Mouse (Mus musculus) left cerebral cortex, postnatal 14 days (tissue): ENCODE results near the gene Brpf1. TPM values are rescaled to one million over a fixed set of nuclear protein-coding genes. Genes with fewer than 3 reads are reported as not detected.
A peak's percentile ranks its signal among the peaks of the same experiment; 100 is the strongest.

Experiments
- DNase-seq, 2 experiments: peaks; one replicate each; pipeline ENCODE4 v3.0.0; 2021 to 2022; ENCODE audit warnings: low spot score in 2 of 2, mixed read lengths in 1 of 2
- intact Hi-C: fragments of 180-260 bp; cut with DNase I; formaldehyde crosslinking; loops from one replicate; pipeline ENCODE4 v1.15.1; 2025
- total RNA-seq, 2 experiments: library from RNA; stranded (reverse); gene quantifications; 2 replicates each; pipeline ENCODE4 v1.2.3; 2021

Gene Brpf1
- total RNA-seq, 2 experiments from 2014 or later = 25.7 to 26.9 TPM

DNA sequence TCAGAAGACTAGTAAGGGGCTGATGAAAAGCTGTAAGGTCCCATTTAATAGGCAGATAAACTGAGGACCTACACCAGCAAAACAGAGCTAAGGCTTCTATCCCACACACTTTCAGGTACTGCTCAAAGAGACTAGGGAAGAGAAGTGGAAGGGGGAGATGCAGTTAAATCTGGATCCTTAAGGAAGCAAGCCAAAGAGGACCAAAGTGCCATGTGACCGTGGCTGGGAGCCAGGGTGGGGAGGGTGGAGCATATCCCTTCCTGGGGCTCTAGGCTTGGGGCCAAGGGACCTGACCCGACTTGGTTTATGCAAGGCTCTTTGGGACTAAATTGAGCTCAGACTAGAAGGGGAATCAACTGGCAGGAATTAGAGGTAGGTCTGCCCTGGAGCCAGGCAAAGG lies 37.4 kb downstream of the Brpf1 start:
- peak in 1 of 2 experiments; percentile 46 for DNase-seq
- intact Hi-C loops = loop anchor here (5.0 kb wide), 1 partner anchor 33 kb away; the partner anchor contains the start of genes Arpc4 and Tada3

DNA sequence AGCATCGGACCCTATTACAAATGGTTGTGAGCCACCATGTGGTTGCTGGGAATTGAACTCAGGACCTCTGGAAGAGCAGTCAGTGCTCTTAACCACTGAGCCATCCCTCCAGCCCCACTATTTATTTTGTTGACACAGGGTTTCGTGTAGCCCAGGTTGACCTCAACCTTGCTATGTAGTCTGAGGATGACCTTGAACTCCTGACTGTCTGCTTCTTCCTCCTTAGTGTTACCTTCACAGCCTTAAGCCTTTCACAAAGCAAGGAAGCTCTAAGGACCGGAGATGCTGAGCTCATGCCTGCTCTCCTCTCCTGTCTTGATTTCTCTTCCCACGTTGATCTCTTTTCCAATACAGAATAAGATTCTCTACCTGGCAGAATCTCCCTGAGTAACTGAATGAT lies 40.0 kb downstream of the Brpf1 start:
- no peak for DNase-seq
- intact Hi-C loops = no loop called here

GRCm38 (mm10) chr6:113350538-113350937 lies 43.6 kb downstream of the Brpf1 start:
- intact Hi-C loops = no loop called here
- DNase-seq = no peak

- no peak for DNase-seq
- intact Hi-C loops = no loop called here
Observed at GRCm38 (mm10) chr6:113351161-113351560, 44.2 kb downstream of the Brpf1 start.

DNA sequence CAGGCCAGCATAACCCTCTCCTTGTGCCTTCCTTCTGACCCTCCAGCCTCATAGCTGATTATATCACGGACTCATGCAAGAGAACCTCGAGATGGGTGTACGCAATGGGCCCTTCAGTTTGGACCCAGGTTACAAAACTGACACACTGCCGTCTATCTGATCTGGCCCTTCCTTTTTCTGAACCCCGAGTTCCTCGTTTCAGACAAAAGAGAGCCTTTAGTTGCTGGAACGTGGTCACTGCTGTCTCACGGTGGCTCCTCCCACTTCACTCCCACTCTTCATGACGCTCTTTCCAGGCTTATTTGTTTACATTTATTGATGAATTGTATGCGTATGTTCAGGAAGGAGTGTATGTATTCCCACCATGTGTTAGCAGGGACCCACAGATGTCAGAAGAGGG lies 44.7 kb downstream of the Brpf1 start:
- DNase-seq = no peak
- intact Hi-C loops = no loop called here

DNA sequence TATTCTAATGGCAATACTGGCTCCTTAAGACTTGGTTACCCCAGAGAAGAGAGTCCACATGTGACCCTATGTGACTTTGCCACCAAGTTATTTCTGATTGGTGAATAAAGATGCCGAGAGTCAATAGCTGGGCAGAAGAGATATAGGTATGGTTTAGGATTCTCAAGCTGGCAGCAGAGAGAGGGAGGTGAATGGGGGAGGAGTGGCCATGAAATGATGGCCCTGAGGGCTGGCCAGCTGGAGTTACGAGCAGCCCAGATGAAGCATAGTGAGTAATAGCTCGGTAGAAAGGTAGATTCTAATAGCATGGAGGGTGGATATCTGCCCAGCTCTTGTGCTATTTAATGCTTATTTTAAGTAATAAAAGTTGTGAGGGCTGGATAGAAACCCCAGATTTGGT lies 45.9 kb downstream of the Brpf1 start:
- intact Hi-C loops = no loop called here
- no peak for DNase-seq

- DNase-seq = no peak
- intact Hi-C loops = no loop called here
Observed at GRCm38 (mm10) chr6:113353696-113354095, 46.8 kb downstream of the Brpf1 start.

DNA sequence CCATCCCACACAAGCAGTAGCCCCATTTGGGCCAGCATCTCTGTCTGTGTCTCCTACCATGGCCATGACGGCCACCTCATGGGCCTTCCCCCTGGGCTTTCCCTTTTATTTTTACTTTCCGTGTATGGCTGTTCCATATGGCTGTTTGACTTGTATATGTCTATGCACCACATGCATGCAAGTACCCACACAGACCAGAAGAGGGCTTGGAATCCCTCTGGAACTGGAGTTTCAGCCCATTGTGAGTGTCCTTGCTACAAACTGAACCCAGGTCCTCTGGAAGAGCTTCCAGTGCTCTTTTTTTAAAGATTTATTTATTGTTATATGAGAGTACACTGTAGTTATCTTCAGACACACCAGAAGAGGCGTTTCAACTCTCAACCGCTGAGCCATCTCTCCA lies 54.5 kb downstream of the Brpf1 start:
- intact Hi-C loops = no loop called here
- DNase-seq = no peak

DNA sequence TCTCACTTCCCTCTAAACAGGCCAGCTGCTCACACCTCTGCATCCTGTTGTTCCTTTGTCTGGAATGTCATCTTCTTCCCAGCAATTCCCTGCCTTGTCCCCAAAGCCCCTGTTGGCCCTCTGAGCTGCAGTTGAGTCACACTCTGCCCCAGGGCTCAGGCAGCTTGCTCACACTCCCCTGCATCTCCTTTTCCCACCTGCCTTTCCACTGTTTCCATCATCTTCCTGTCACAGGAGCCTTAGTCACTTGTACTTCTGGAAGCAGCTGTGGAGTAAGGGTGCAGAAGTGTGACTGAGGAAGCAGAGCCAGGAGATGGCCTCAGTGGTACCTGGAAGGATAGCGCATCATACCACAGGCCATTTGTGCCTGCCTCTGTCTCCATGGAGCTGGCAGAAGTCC lies 55.3 kb downstream of the Brpf1 start:
- DNase-seq = no peak
- intact Hi-C loops = no loop called here

DNA sequence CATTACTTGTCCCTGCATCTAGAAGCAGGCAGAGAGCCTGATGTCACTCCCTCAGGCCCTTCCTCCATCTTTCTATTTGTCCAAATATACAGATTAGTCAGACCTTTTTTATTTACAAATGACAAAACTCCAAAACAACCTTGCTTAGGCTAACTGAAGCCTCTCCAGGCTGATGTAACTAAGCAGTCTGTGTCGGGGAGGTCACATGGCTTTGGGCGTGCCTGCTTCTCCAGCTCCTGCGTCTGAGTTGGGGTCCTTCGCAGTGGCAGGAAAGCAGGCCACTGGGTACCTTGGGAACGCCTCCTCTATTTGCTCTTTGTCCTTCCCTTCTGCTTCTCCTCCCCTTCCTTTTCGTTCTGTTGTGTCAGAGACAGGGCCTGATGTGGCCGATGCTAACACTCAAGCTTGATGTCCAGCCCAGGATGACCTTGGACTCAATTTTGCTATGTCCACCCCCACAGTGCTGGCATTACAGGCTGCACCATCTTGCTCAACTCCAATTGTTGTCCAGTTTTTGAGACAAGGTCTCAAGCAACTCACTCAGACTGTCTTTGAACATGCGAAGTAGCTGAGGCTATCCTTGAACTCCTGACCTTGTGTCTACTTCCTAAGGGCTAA lies 57.7 kb downstream of the Brpf1 start:
- DNase-seq = no peak

GRCm38 (mm10) chr6:113366639-113367038 lies 59.7 kb downstream of the Brpf1 start:
- DNase-seq = no peak
- intact Hi-C loops = no loop called here

More for the DNA sequence above, 57.7 kb downstream of the Brpf1 start:
- intact Hi-C loops = no loop called here

GRCm38 (mm10) chr6:113367574-113367973 lies 60.6 kb downstream of the Brpf1 start:
- intact Hi-C loops = no loop called here
- no peak for DNase-seq

DNA sequence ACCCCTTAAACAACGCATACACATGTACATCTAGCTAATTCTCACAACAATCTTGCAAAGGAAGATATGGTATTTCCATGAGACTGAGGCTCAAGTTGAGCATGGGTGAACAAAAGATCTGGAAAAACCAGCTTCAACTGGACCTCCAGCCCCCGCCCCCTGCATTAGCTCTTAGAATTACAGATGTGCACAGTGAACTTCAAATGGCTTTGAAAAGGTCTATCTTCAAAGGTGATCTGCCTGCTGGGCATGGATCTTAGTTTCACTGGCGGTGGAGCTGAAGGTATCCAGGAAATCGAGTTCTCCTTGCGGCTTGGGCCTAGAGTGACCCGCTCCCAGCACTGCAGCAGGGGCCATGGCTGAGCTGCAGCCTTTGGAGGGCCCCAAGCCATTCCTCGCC lies 61.2 kb downstream of the Brpf1 start:
- intact Hi-C loops = no loop called here

GRCm38 (mm10) chr6:113368577-113368976 lies 61.6 kb downstream of the Brpf1 start:
- intact Hi-C loops = no loop called here
- no peak for DNase-seq

More for the DNA sequence above, 61.2 kb downstream of the Brpf1 start:
- DNase-seq = no peak

- no peak for DNase-seq
- intact Hi-C loops = no loop called here
Observed at GRCm38 (mm10) chr6:113370194-113370929, 63.4 kb downstream of the Brpf1 start.

DNA sequence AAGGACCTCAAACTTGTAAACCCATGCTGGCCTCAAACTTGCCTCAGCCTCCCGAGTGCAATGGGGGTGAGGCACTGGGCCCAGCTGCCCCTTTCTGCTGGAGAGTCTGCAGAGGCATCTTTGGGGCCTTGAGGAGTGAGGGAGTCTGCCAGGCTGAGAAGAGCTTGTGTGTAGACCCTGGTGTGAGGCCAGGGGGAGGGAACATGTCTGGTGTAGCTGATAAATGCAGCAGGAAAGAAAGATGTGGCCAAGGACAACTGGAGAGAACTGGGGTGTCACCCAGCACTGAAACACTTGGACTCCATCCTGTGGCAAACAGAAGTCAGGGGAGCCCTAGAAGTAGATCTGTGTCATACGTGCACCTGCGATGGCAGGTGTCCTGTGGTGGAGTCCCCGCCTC lies 66.6 kb downstream of the Brpf1 start:
- intact Hi-C loops = no loop called here
- DNase-seq = no peak

Other genes starting within 250 kb of the Brpf1 start
- gene Setd5, start 229.8 kb upstream of the Brpf1 start, total RNA-seq = 100 to 1,000 TPM; 131 TPM
- gene Lhfpl4, start 111.8 kb upstream of the Brpf1 start, total RNA-seq = 10 to 100 TPM; 98.3 to 98.4 TPM
- gene Mtmr14, start 69.3 kb upstream of the Brpf1 start, total RNA-seq = 10 to 100 TPM; 21.3 to 21.6 TPM
- 10 to 100 TPM; 48.3 to 66.5 TPM for gene Cpne9, start 24.8 kb upstream of the Brpf1 start, total RNA-seq
- gene Ogg1, start 19.8 kb downstream of the Brpf1 start, total RNA-seq = 1 to 10 TPM; 4.9 to 5.8 TPM
- gene Camk1, start 36.8 kb downstream of the Brpf1 start, total RNA-seq = 100 to 1,000 TPM; 102 to 109 TPM
- 10 to 100 TPM; 48.6 to 56.8 TPM for gene Tada3, start 70.7 kb downstream of the Brpf1 start, total RNA-seq
- gene Arpc4, start 71.0 kb downstream of the Brpf1 start, total RNA-seq = 100 to 1,000 TPM; 285 to 296 TPM
- gene Ttll3, start 82.1 kb downstream of the Brpf1 start, total RNA-seq = 1 to 10 TPM; 6.5 to 7.8 TPM
- 10 to 100 TPM; 13.4 to 16.5 TPM for gene Rpusd3, start 112.2 kb downstream of the Brpf1 start, total RNA-seq
- gene Cidec, start 128.6 kb downstream of the Brpf1 start, total RNA-seq = not detected
- gene Jagn1, start 135.4 kb downstream of the Brpf1 start, total RNA-seq = 10 to 100 TPM; 47.9 to 48.3 TPM
- gene Il17re, start 151.3 kb downstream of the Brpf1 start, total RNA-seq = under 1 TPM; 0.53 to 0.55 TPM
- 1 to 10 TPM; 3.9 to 5.4 TPM for gene Il17rc, start 164.3 kb downstream of the Brpf1 start, total RNA-seq
- 100 to 1,000 TPM; 107 to 111 TPM for gene Creld1, start 176.2 kb downstream of the Brpf1 start, total RNA-seq
- gene Prrt3, start 194.8 kb downstream of the Brpf1 start, total RNA-seq = 10 to 100 TPM; 48.0 to 48.6 TPM
- 10 to 100 TPM; 85.3 to 86.4 TPM for gene Emc3, start 224.5 kb downstream of the Brpf1 start, total RNA-seq
- 1 to 10 TPM; 2.2 to 3.2 TPM for gene Fancd2, start 224.5 kb downstream of the Brpf1 start, total RNA-seq